In the genomic region with DNA sequence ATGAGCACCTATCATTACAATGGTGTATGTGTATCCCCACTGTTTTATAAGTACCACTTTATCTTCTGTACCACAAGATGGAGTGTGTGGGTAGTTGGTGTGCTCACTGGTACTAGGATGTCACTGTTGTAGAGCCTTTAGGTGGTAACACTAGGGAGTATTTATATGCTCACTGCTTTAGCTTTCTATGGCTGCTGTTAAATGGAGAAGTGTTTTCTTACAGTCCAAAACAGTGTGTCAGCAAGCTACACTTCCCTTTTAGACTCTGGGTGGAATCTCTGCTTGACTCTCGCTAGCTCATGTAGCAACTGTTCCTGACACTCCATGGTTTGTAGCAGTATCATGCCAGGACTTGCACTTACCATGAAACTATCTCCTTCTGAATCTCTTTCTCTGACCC, we compare ENCODE assay signal across 15 mouse cellular contexts.
"Had no signal": no experiment of that assay in that cellular context is flagged by ENCODE, and none has a peak within 500 bp of the region (broad histone marks: within the 10 kb centered on the region; RNA-seq: fewer than 3 reads in every experiment).

No protein-coding gene starts in this region.

- ATAC-seq: hindbrain, embryonic 16.5 days; inflammation-experienced regulatory T-cells, adult 6 months had no signal

- DNase-seq: kidney, adult 2 months; kidney, postnatal 25 days; layer of hippocampus, postnatal 36 days; lung, embryonic 14.5 days; lung, postnatal 14 days; retina, postnatal 1 day; right cerebral cortex, postnatal 14 days had no signal

- H3K9me3 ChIP-seq: limb, embryonic 15.5 days; liver, embryonic 15.5 days; megakaryocyte, embryonic 14.5 days; neural tube, embryonic 15.5 days had no signal

- H3K27ac ChIP-seq: limb, embryonic 15.5 days; liver, embryonic 15.5 days; neural tube, embryonic 15.5 days had no signal

- H3K4me2 ChIP-seq: limb, embryonic 15.5 days; liver, embryonic 15.5 days; lung, embryonic 14.5 days; midbrain, embryonic 11.5 days; neural tube, embryonic 15.5 days had no signal

- H3K9ac ChIP-seq: limb, embryonic 15.5 days; liver, embryonic 15.5 days; lung, embryonic 14.5 days; neural tube, embryonic 15.5 days had no signal

- H3K4me1 ChIP-seq: limb, embryonic 15.5 days; liver, embryonic 15.5 days; megakaryocyte, embryonic 14.5 days; neural tube, embryonic 15.5 days had no signal

- H3K27me3 ChIP-seq: limb, embryonic 15.5 days; liver, embryonic 15.5 days; megakaryocyte, embryonic 14.5 days; neural tube, embryonic 15.5 days had no signal

- H3K4me3 ChIP-seq: limb, embryonic 15.5 days; liver, embryonic 15.5 days; megakaryocyte, embryonic 14.5 days; myocyte; neural tube, embryonic 15.5 days had no signal
